Mouse (Mus musculus): ENCODE results near the gene Vmn2r103. TPM values are rescaled to one million over a fixed set of nuclear protein-coding genes. Genes with fewer than 3 reads are reported as not detected.

Vmn2r103 gene
- not detected for total RNA-seq (2021)

DNA sequence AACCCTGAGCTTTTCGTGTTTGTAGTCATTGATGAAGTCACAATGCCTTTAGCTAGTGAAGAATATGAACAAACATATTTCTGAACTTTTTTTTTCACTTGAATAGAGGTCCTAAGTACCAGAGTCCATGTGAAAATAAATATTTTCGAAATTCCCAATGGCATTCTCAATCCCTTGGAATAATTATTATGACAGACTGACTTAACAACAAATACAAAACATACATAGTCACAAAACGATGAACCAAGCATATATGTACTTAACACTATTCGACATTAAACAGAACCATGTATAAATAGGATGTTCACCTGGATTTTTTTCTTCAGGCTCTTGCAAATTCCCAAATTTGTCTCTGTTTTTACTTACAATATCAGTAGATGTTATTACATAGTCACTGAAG is at the start of gene Vmn2r103:
Vmn2r103 (plus strand) TSS at position 301 of the 400 bp plus-strand sequence.
- DNase-seq (ENCODE audit: extremely low spot score in 1 of 2, low spot score in 2 of 2), result no peak
- intact Hi-C loops (cut with DNase I), result no loop called here

GRCm38 (mm10) chr17:19778994-19779393 is 5.8 kb downstream of the Vmn2r103 start:
- no peak for DNase-seq (ENCODE audit: extremely low spot score in 1 of 2, low spot score in 2 of 2)
- intact Hi-C loops (cut with DNase I), result no loop called here

- DNase-seq (ENCODE audit: extremely low spot score in 1 of 2, low spot score in 2 of 2), result no peak
- intact Hi-C loops (cut with DNase I), result no loop called here
Observed at GRCm38 (mm10) chr17:19789248-19789647, 16.1 kb downstream of the Vmn2r103 start.

Other genes with a start within 250 kb of the Vmn2r103 start
- not detected for gene Vmn2r101, start 196.1 kb upstream of the Vmn2r103 start, total RNA-seq (2021)
- not detected for gene Vmn2r102, start 113.0 kb upstream of the Vmn2r103 start, total RNA-seq (2021)